Mouse (Mus musculus): Measurements from ENCODE around the gene Dscaml1. TPM values are rescaled to one million over a fixed set of nuclear protein-coding genes. Genes with fewer than 3 reads are reported as not detected.

Dscaml1 gene
- polyA plus RNA-seq, 1 experiment from 2014 or later, result 0.05 TPM

GRCm38 (mm10) chr9:45694256-45694655, 267.8 kb downstream of the Dscaml1 start:
- no peak overlapping the region for H3K27ac ChIP-seq (ENCODE audit: poor library complexity, severe bottlenecking)
- 18% methylated on average over 2 of the region's 2 CpGs for WGBS
- no peak overlapping the region for H3K9ac ChIP-seq
- no peak overlapping the region for H3K4me2 ChIP-seq
- H3K36me3 ChIP-seq, result no peaks in the 10 kb centered on the region
- no peaks in the 10 kb centered on the region for H3K9me3 ChIP-seq (replicated peaks)
- peaks cover 54% of the 10 kb centered on the region for H3K27me3 ChIP-seq (replicated peaks)
- no peak overlapping the region for H3K4me3 ChIP-seq
- ATAC-seq (ENCODE audit: insufficient number of reproducible peaks, low FRiP score), result no peak
- peaks cover 12% of the 10 kb centered on the region for H3K4me1 ChIP-seq (replicated peaks)

- H3K9me3 ChIP-seq (replicated peaks), result no peaks in the 10 kb centered on the region
- no peak overlapping the region for H3K4me2 ChIP-seq
- no peak overlapping the region for H3K9ac ChIP-seq
- no peaks in the 10 kb centered on the region for H3K4me1 ChIP-seq (replicated peaks)
- H3K27me3 ChIP-seq (replicated peaks), result peaks cover 57% of the 10 kb centered on the region
- WGBS, result 80% methylated on average over 10 of the region's 10 CpGs
- H3K4me3 ChIP-seq, result no peak overlapping the region
- no peaks in the 10 kb centered on the region for H3K36me3 ChIP-seq
- no peak for ATAC-seq (ENCODE audit: insufficient number of reproducible peaks, low FRiP score)
- no peak overlapping the region for H3K27ac ChIP-seq (ENCODE audit: poor library complexity, severe bottlenecking)
These were observed 272.7 kb downstream of the Dscaml1 start for GRCm38 (mm10) chr9:45699171-45699570.

- Histone ChIP-seq H3K4me1 (replicated peaks) (no peaks in the 10 kb centered on the region), H3K4me3 (no peak overlapping the region), H3K27ac (ENCODE audit: poor library complexity, severe bottlenecking) (no peak overlapping the region), H3K9me3 (replicated peaks) (no peaks in the 10 kb centered on the region), H3K27me3 (replicated peaks) (peaks cover 34% of the 10 kb centered on the region), H3K36me3 (no peaks in the 10 kb centered on the region), H3K9ac (no peak overlapping the region), H3K4me2 (no peak overlapping the region)
- ATAC-seq (ENCODE audit: insufficient number of reproducible peaks, low FRiP score), result no peak
- 70% methylated on average over 3 of the region's 3 CpGs for WGBS
These were observed 276.8 kb downstream of the Dscaml1 start for GRCm38 (mm10) chr9:45703236-45703635.

- Histone ChIP-seq H3K27ac (ENCODE audit: poor library complexity, severe bottlenecking) (no peak overlapping the region), H3K36me3 (no peaks in the 10 kb centered on the region), H3K9me3 (replicated peaks) (no peaks in the 10 kb centered on the region), H3K4me3 (no peak overlapping the region), H3K9ac (no peak overlapping the region), H3K4me1 (replicated peaks) (no peaks in the 10 kb centered on the region), H3K27me3 (replicated peaks) (peaks cover 36% of the 10 kb centered on the region), H3K4me2 (no peak overlapping the region)
- WGBS, result 73% methylated on average over 3 of the region's 3 CpGs
- no peak for ATAC-seq (ENCODE audit: insufficient number of reproducible peaks, low FRiP score)
These were observed 278.0 kb downstream of the Dscaml1 start for GRCm38 (mm10) chr9:45704441-45704840.

GRCm38 (mm10) chr9:45710300-45710699, 283.9 kb downstream of the Dscaml1 start:
- Histone ChIP-seq H3K4me3 (no peak overlapping the region), H3K27me3 (replicated peaks) (peaks cover 14% of the 10 kb centered on the region), H3K9me3 (replicated peaks) (no peaks in the 10 kb centered on the region), H3K27ac (ENCODE audit: poor library complexity, severe bottlenecking) (no peak overlapping the region), H3K4me1 (replicated peaks) (no peaks in the 10 kb centered on the region), H3K4me2 (no peak overlapping the region), H3K36me3 (no peaks in the 10 kb centered on the region), H3K9ac (no peak overlapping the region)
- no peak for ATAC-seq (ENCODE audit: insufficient number of reproducible peaks, low FRiP score)
- 69% methylated on average over 11 of the region's 11 CpGs for WGBS

- H3K4me1 ChIP-seq (replicated peaks), result no peaks in the 10 kb centered on the region
- H3K9ac ChIP-seq, result no peak overlapping the region
- no peaks in the 10 kb centered on the region for H3K27me3 ChIP-seq (replicated peaks)
- ATAC-seq (ENCODE audit: insufficient number of reproducible peaks, low FRiP score), result no peak
- 50% methylated on average over 3 of the region's 3 CpGs for WGBS
- H3K4me3 ChIP-seq, result no peak overlapping the region
- H3K9me3 ChIP-seq (replicated peaks), result no peaks in the 10 kb centered on the region
- H3K36me3 ChIP-seq, result no peaks in the 10 kb centered on the region
- H3K27ac ChIP-seq (ENCODE audit: poor library complexity, severe bottlenecking), result no peak overlapping the region
- H3K4me2 ChIP-seq, result no peak overlapping the region
These were observed 289.0 kb downstream of the Dscaml1 start for GRCm38 (mm10) chr9:45715387-45715786.

- 63% methylated on average over 7 of the region's 7 CpGs for WGBS
- ATAC-seq (ENCODE audit: insufficient number of reproducible peaks, low FRiP score), result no peak
- H3K4me1 ChIP-seq (replicated peaks), result no peaks in the 10 kb centered on the region
These were observed 293.6 kb downstream of the Dscaml1 start for GRCm38 (mm10) chr9:45719997-45720396.

GRCm38 (mm10) chr9:45731851-45732250, 305.4 kb downstream of the Dscaml1 start:
- no peaks in the 10 kb centered on the region for H3K36me3 ChIP-seq
- H3K4me1 ChIP-seq (replicated peaks), result no peaks in the 10 kb centered on the region
- H3K9me3 ChIP-seq (replicated peaks), result no peaks in the 10 kb centered on the region
- H3K27ac ChIP-seq (ENCODE audit: poor library complexity, severe bottlenecking), result no peak overlapping the region
- WGBS, result 69% methylated on average over 5 of the region's 5 CpGs
- H3K27me3 ChIP-seq (replicated peaks), result no peaks in the 10 kb centered on the region; the same call in 1 of the 2 replicates
- no peak for ATAC-seq (ENCODE audit: insufficient number of reproducible peaks, low FRiP score)
- no peak overlapping the region for H3K4me2 ChIP-seq
- H3K4me3 ChIP-seq, result no peak overlapping the region
- no peak overlapping the region for H3K9ac ChIP-seq

More at GRCm38 (mm10) chr9:45719997-45720396, 293.6 kb downstream of the Dscaml1 start:
- no peaks in the 10 kb centered on the region for H3K9me3 ChIP-seq (replicated peaks)
- H3K27me3 ChIP-seq (replicated peaks), result no peaks in the 10 kb centered on the region
- no peak overlapping the region for H3K4me2 ChIP-seq
- H3K9ac ChIP-seq, result no peak overlapping the region
- H3K4me3 ChIP-seq, result no peak overlapping the region
- no peak overlapping the region for H3K27ac ChIP-seq (ENCODE audit: poor library complexity, severe bottlenecking)
- H3K36me3 ChIP-seq, result no peaks in the 10 kb centered on the region

GRCm38 (mm10) chr9:45733246-45733645, 306.8 kb downstream of the Dscaml1 start:
- no peak overlapping the region for H3K9ac ChIP-seq
- no peak overlapping the region for H3K27ac ChIP-seq (ENCODE audit: poor library complexity, severe bottlenecking)
- WGBS, result 53% methylated on average over 6 of the region's 6 CpGs
- no peaks in the 10 kb centered on the region for H3K36me3 ChIP-seq
- no peaks in the 10 kb centered on the region for H3K4me1 ChIP-seq (replicated peaks)
- no peaks in the 10 kb centered on the region for H3K9me3 ChIP-seq (replicated peaks)
- no peak overlapping the region for H3K4me3 ChIP-seq
- no peak overlapping the region for H3K4me2 ChIP-seq
- ATAC-seq (ENCODE audit: insufficient number of reproducible peaks, low FRiP score), result no peak
- H3K27me3 ChIP-seq (replicated peaks), result no peaks in the 10 kb centered on the region

GRCm38 (mm10) chr9:45739001-45739701, 312.7 kb downstream of the Dscaml1 start:
- Histone ChIP-seq H3K27me3 (replicated peaks) (peaks cover 38% of the 10 kb centered on the region), H3K36me3 (no peaks in the 10 kb centered on the region), H3K9me3 (replicated peaks) (no peaks in the 10 kb centered on the region), H3K4me2 (no peak overlapping the region), H3K4me3 (no peak overlapping the region), H3K27ac (ENCODE audit: poor library complexity, severe bottlenecking) (no peak overlapping the region), H3K9ac (no peak overlapping the region), H3K4me1 (replicated peaks) (no peaks in the 10 kb centered on the region)
- 67% methylated on average over 12 of the region's 12 CpGs for WGBS
- no peak for ATAC-seq (ENCODE audit: insufficient number of reproducible peaks, low FRiP score)

GRCm38 (mm10) chr9:45739702-45740583, 313.5 kb downstream of the Dscaml1 start:
- Histone ChIP-seq H3K36me3 (no peaks in the 10 kb centered on the region), H3K27ac (ENCODE audit: poor library complexity, severe bottlenecking) (no peak overlapping the region), H3K27me3 (replicated peaks) (peaks cover 44% of the 10 kb centered on the region), H3K4me3 (no peak overlapping the region), H3K9ac (no peak overlapping the region), H3K4me2 (no peak overlapping the region), H3K9me3 (replicated peaks) (no peaks in the 10 kb centered on the region), H3K4me1 (replicated peaks) (no peaks in the 10 kb centered on the region)
- WGBS, result 61% methylated on average over 17 of the region's 17 CpGs
- no peak for ATAC-seq (ENCODE audit: insufficient number of reproducible peaks, low FRiP score)
